Mouse (Mus musculus): ENCODE data around the gene Map3k7. TPM values are rescaled to one million over a fixed set of nuclear protein-coding genes. Genes with fewer than 3 reads are reported as not detected.

Map3k7 gene
- polyA plus RNA-seq (2016; fragmentation: Nextera tagmentation; extraction: Ambion mirVana), result 41.0 and 41.3 TPM in 2 replicates

- peaks cover 17% of the 10 kb centered on the region for H3K4me1 ChIP-seq
- WGBS, result under 1% methylated on average over 88 of the region's 88 CpGs
- H3K4me3 ChIP-seq, result peak within 1 kb of the TSS; percentile 85
- no peaks in the 10 kb centered on the region for H3K36me3 ChIP-seq
- H3K4me2 ChIP-seq (replicated peaks), result peak within 1 kb of the TSS; percentile 65
- H3K9ac ChIP-seq, result peak within 1 kb of the TSS; percentile 88
- H3K27me3 ChIP-seq (replicated peaks), result no peaks in the 10 kb centered on the region
- peak within 1 kb of the TSS; percentile 95 for H3K27ac ChIP-seq
- no peaks in the 10 kb centered on the region for H3K9me3 ChIP-seq
- ATAC-seq (ENCODE audit: low FRiP score, low read depth), result peak; percentile 98
These were observed at the start of gene Map3k7 for GRCm38 (mm10) chr4:31963354-31964193. TSS of gene Map3k7 (plus strand) at chr4:31964097.

GRCm38 (mm10) chr4:31915114-31915513, 48.8 kb upstream of the Map3k7 start:
- no peaks in the 10 kb centered on the region for H3K4me1 ChIP-seq
- H3K27ac ChIP-seq, result no peak overlapping the region
- H3K9ac ChIP-seq, result no peak overlapping the region
- WGBS, result 79% methylated on average over 11 of the region's 11 CpGs
- no peak for ATAC-seq (ENCODE audit: low FRiP score, low read depth)
- H3K4me2 ChIP-seq (replicated peaks), result no peak overlapping the region
- H3K4me3 ChIP-seq, result no peak overlapping the region
- H3K27me3 ChIP-seq (replicated peaks), result no peaks in the 10 kb centered on the region
- H3K36me3 ChIP-seq, result no peaks in the 10 kb centered on the region
- H3K9me3 ChIP-seq, result no peaks in the 10 kb centered on the region

GRCm38 (mm10) chr4:31918717-31919116, 45.2 kb upstream of the Map3k7 start:
- 93% methylated on average over 5 of the region's 5 CpGs for WGBS
- H3K4me3 ChIP-seq, result no peak overlapping the region
- ATAC-seq (ENCODE audit: low FRiP score, low read depth), result no peak
- H3K9me3 ChIP-seq, result no peaks in the 10 kb centered on the region
- H3K9ac ChIP-seq, result no peak overlapping the region
- no peak overlapping the region for H3K27ac ChIP-seq
- no peaks in the 10 kb centered on the region for H3K4me1 ChIP-seq
- no peak overlapping the region for H3K4me2 ChIP-seq (replicated peaks)
- no peaks in the 10 kb centered on the region for H3K36me3 ChIP-seq
- H3K27me3 ChIP-seq (replicated peaks), result no peaks in the 10 kb centered on the region

- no peak for ATAC-seq (ENCODE audit: low FRiP score, low read depth)
- no peak overlapping the region for H3K9ac ChIP-seq
- H3K27ac ChIP-seq, result no peak overlapping the region
- no peak overlapping the region for H3K4me3 ChIP-seq
- no peaks in the 10 kb centered on the region for H3K9me3 ChIP-seq
- H3K4me1 ChIP-seq, result peaks cover 6% of the 10 kb centered on the region; the same call in 1 of the 2 replicates
- no peaks in the 10 kb centered on the region for H3K36me3 ChIP-seq
- H3K27me3 ChIP-seq (replicated peaks), result no peaks in the 10 kb centered on the region
- H3K4me2 ChIP-seq (replicated peaks), result no peak overlapping the region
- WGBS, result 48% methylated on average over 7 of the region's 7 CpGs
These were observed 41.7 kb upstream of the Map3k7 start for GRCm38 (mm10) chr4:31922215-31922614.

- Histone ChIP-seq H3K4me2 (replicated peaks) (no peak overlapping the region), H3K4me1 (peaks cover 6% of the 10 kb centered on the region; the same call in 1 of the 2 replicates), H3K9ac (no peak overlapping the region), H3K9me3 (no peaks in the 10 kb centered on the region), H3K27ac (no peak overlapping the region), H3K27me3 (replicated peaks) (no peaks in the 10 kb centered on the region), H3K36me3 (no peaks in the 10 kb centered on the region), H3K4me3 (no peak overlapping the region)
- no peak for ATAC-seq (ENCODE audit: low FRiP score, low read depth)
- WGBS, result 64% methylated on average over 8 of the region's 8 CpGs
These were observed 40.5 kb upstream of the Map3k7 start for GRCm38 (mm10) chr4:31923437-31923836.

GRCm38 (mm10) chr4:31924301-31925185, 39.4 kb upstream of the Map3k7 start:
- Histone ChIP-seq H3K27ac (no peak overlapping the region), H3K4me1 (peaks cover 6% of the 10 kb centered on the region; the same call in 1 of the 2 replicates), H3K36me3 (no peaks in the 10 kb centered on the region), H3K4me2 (replicated peaks) (peak overlapping the region; percentile 28), H3K27me3 (replicated peaks) (no peaks in the 10 kb centered on the region), H3K4me3 (no peak overlapping the region), H3K9me3 (no peaks in the 10 kb centered on the region), H3K9ac (no peak overlapping the region)
- peak; percentile 71 for ATAC-seq (ENCODE audit: low FRiP score, low read depth)
- 17% methylated on average over 14 of the region's 14 CpGs for WGBS

GRCm38 (mm10) chr4:31933171-31933570, 30.7 kb upstream of the Map3k7 start:
- Histone ChIP-seq H3K9me3 (no peaks in the 10 kb centered on the region), H3K9ac (no peak overlapping the region), H3K27ac (no peak overlapping the region), H3K36me3 (no peaks in the 10 kb centered on the region), H3K4me3 (no peak overlapping the region), H3K4me2 (replicated peaks) (no peak overlapping the region), H3K4me1 (peaks cover 13% of the 10 kb centered on the region), H3K27me3 (replicated peaks) (no peaks in the 10 kb centered on the region)
- no peak for ATAC-seq (ENCODE audit: low FRiP score, low read depth)
- WGBS, result 76% methylated on average over 3 of the region's 3 CpGs

- no peaks in the 10 kb centered on the region for H3K36me3 ChIP-seq
- H3K27me3 ChIP-seq (replicated peaks), result no peaks in the 10 kb centered on the region
- H3K4me3 ChIP-seq, result no peak overlapping the region
- peaks cover 13% of the 10 kb centered on the region for H3K4me1 ChIP-seq
- no peaks in the 10 kb centered on the region for H3K9me3 ChIP-seq
- no peak overlapping the region for H3K27ac ChIP-seq
- ATAC-seq (ENCODE audit: low FRiP score, low read depth), result no peak
- WGBS, result 48% methylated on average over 3 of the region's 3 CpGs
- no peak overlapping the region for H3K9ac ChIP-seq
- H3K4me2 ChIP-seq (replicated peaks), result no peak overlapping the region
These were observed 28.0 kb upstream of the Map3k7 start for GRCm38 (mm10) chr4:31935831-31936306.

- no peaks in the 10 kb centered on the region for H3K9me3 ChIP-seq
- H3K4me3 ChIP-seq, result no peak overlapping the region
- H3K4me2 ChIP-seq (replicated peaks), result 0 out of 2 replicates have a peak overlapping the region, but pooled peaks have one; percentile 2
- no peaks in the 10 kb centered on the region for H3K36me3 ChIP-seq
- no peak overlapping the region for H3K9ac ChIP-seq
- H3K4me1 ChIP-seq, result peaks cover 13% of the 10 kb centered on the region
- WGBS, result 8% methylated on average over 8 of the region's 8 CpGs
- no peak for ATAC-seq (ENCODE audit: low FRiP score, low read depth)
- H3K27ac ChIP-seq, result no peak overlapping the region
- H3K27me3 ChIP-seq (replicated peaks), result no peaks in the 10 kb centered on the region
These were observed 27.5 kb upstream of the Map3k7 start for GRCm38 (mm10) chr4:31936358-31936757.

GRCm38 (mm10) chr4:31936911-31937375, 27.0 kb upstream of the Map3k7 start:
- H3K4me2 ChIP-seq (replicated peaks), result peak overlapping the region; percentile 94
- 0 out of 2 replicates have a peak overlapping the region, but pooled peaks have one; percentile 57 for H3K9ac ChIP-seq
- 2% methylated on average over 15 of the region's 15 CpGs for WGBS
- peak; percentile 25; the same call in 1 of the 2 replicates for ATAC-seq (ENCODE audit: low FRiP score, low read depth)
- peak overlapping the region; percentile 44 for H3K4me3 ChIP-seq
- H3K27ac ChIP-seq, result no peak overlapping the region
- no peaks in the 10 kb centered on the region for H3K27me3 ChIP-seq (replicated peaks)
- peaks cover 13% of the 10 kb centered on the region for H3K4me1 ChIP-seq
- no peaks in the 10 kb centered on the region for H3K36me3 ChIP-seq
- no peaks in the 10 kb centered on the region for H3K9me3 ChIP-seq

GRCm38 (mm10) chr4:31937376-31938281, 26.3 kb upstream of the Map3k7 start:
- under 1% methylated on average over 35 of the region's 36 CpGs for WGBS

More at GRCm38 (mm10) chr4:31937376-31938281, 26.3 kb upstream of the Map3k7 start:
- no peaks in the 10 kb centered on the region for H3K27me3 ChIP-seq (replicated peaks)
- peak overlapping the region; percentile 57 for H3K9ac ChIP-seq
- H3K36me3 ChIP-seq, result no peaks in the 10 kb centered on the region
- ATAC-seq (ENCODE audit: low FRiP score, low read depth), result peak; percentile 87
- H3K4me3 ChIP-seq, result peak overlapping the region; percentile 44
- peak overlapping the region; percentile 26; the same call in 1 of the 2 replicates for H3K27ac ChIP-seq
- H3K9me3 ChIP-seq, result no peaks in the 10 kb centered on the region
- peaks cover 13% of the 10 kb centered on the region for H3K4me1 ChIP-seq
- peak overlapping the region; percentile 94 for H3K4me2 ChIP-seq (replicated peaks)
